Mouse (Mus musculus) limb, embryonic 15.5 days (tissue): ENCODE data around the gene Phpt1. TPM values are rescaled to one million over a fixed set of nuclear protein-coding genes. Genes with fewer than 3 reads are reported as not detected.

Source experiments
- ATAC-seq: fragments of 200-750 bp; cut with Nextera tagmentation; 2 replicates; pipeline ENCODE4 v1.8.0; 2017; ENCODE audit warnings: low read depth, moderate TSS enrichment; ENCODE audit not compliant: insufficient number of reproducible peaks, low FRiP score, low TSS enrichment
- H3K27ac ChIP-seq: fragments of 300-500 bp; sonication (generic); 2 replicates; pipeline ENCODE4 v1.5.1; 2015; ENCODE audit warnings: moderate library complexity, mild to moderate bottlenecking, inconsistent platforms
- H3K27me3 ChIP-seq: fragments of 300-500 bp; sonication (generic); 2 replicates; pipeline ENCODE4 v1.6.1; 2015; ENCODE audit warnings: inconsistent platforms
- H3K36me3 ChIP-seq: fragments of 300-500 bp; sonication (generic); 2 replicates; pipeline ENCODE4 v1.6.1; 2015; ENCODE audit warnings: inconsistent platforms
- H3K4me1 ChIP-seq: fragments of 300-500 bp; sonication (generic); 2 replicates; pipeline ENCODE4 v1.6.1; 2015; ENCODE audit warnings: inconsistent platforms
- H3K4me2 ChIP-seq: fragments of 300-500 bp; sonication (generic); 2 replicates; pipeline ENCODE4 v1.6.1; 2015; ENCODE audit warnings: mild to moderate bottlenecking, inconsistent platforms
- H3K4me3 ChIP-seq: fragments of 300-500 bp; sonication (generic); 2 replicates; pipeline ENCODE4 v1.5.1; 2015; ENCODE audit warnings: mild to moderate bottlenecking, inconsistent platforms
- H3K9ac ChIP-seq: fragments of 300-500 bp; sonication (generic); 2 replicates; pipeline ENCODE4 v1.6.1; 2015; ENCODE audit warnings: inconsistent platforms
- H3K9me3 ChIP-seq: fragments of 300-500 bp; sonication (generic); 2 replicates; pipeline ENCODE4 v1.6.1; 2016; ENCODE audit warnings: inconsistent platforms
- WGBS: fragments of 180-500 bp; shearing (Covaris S2); methylation state at CpG from one replicate; pipeline ENCODE4 v1.1.7; 2015; 5-methylcytosine and 5-hydroxymethylcytosine counted together
- polyA plus RNA-seq: library from polyadenylated mRNA; unstranded; fragments of >200 nt; fragmentation: Nextera tagmentation; extraction: Ambion mirVana; gene quantifications from 2 replicates; pipeline ENCODE4 v1.2.1, GENCODE M21; 2015

Phpt1 gene
- polyA plus RNA-seq: 129 and 139 TPM in 2 replicates

- H3K27ac ChIP-seq: peak within 1 kb of the TSS; percentile 95
- H3K4me1 ChIP-seq: peaks cover 59% of the 10 kb centered on the region
- H3K4me2 ChIP-seq: peak within 1 kb of the TSS; percentile 91
- H3K36me3 ChIP-seq: peaks cover 20% of the 10 kb centered on the region
- H3K4me3 ChIP-seq: peak within 1 kb of the TSS; percentile 60
- under 1% methylated on average over 41 of the region's 45 CpGs for WGBS
- peak within 1 kb of the TSS; percentile 51 for H3K9ac ChIP-seq
- H3K9me3 ChIP-seq: no peaks in the 10 kb centered on the region
- peak; percentile 97 for ATAC-seq
- peaks cover 38% of the 10 kb centered on the region for H3K27me3 ChIP-seq
Observed at GRCm38 (mm10) chr2:25574579-25575431, at the start of gene Phpt1, which contains the start of gene Mamdc4. Gene Phpt1 (minus strand): TSS chr2:25575224. Gene Mamdc4 (minus strand): TSS chr2:25574845.

GRCm38 (mm10) chr2:25621229-25622200 is 46.5 kb upstream of the Phpt1 start, which contains the start of gene Tmem141:
Gene Tmem141 (minus strand): TSS chr2:25622005.
- Histone ChIP-seq H3K4me2 (peak within 1 kb of the TSS; percentile 82), H3K36me3 (no peaks in the 10 kb centered on the region), H3K27me3 (peaks cover 26% of the 10 kb centered on the region), H3K4me3 (peak within 1 kb of the TSS; percentile 53), H3K27ac (peak within 1 kb of the TSS; percentile 85), H3K4me1 (peaks cover 20% of the 10 kb centered on the region), H3K9me3 (no peaks in the 10 kb centered on the region), H3K9ac (peak within 1 kb of the TSS; percentile 45; the same call in 1 of the 2 replicates)
- 4% methylated on average over 34 of the region's 34 CpGs for WGBS
- peak; percentile 84 for ATAC-seq

- peak overlapping the region; percentile 82 for H3K4me2 ChIP-seq
- H3K4me1 ChIP-seq: peaks cover 27% of the 10 kb centered on the region
- peak overlapping the region; percentile 85; the same call in 1 of the 2 replicates for H3K27ac ChIP-seq
- 75% methylated on average over 4 of the region's 4 CpGs for WGBS
- ATAC-seq: no peak
- peak overlapping the region; percentile 14; the same call in 1 of the 2 replicates for H3K9ac ChIP-seq
- peaks cover 33% of the 10 kb centered on the region for H3K27me3 ChIP-seq
- peak overlapping the region; percentile 53; the same call in 1 of the 2 replicates for H3K4me3 ChIP-seq
- no peaks in the 10 kb centered on the region for H3K36me3 ChIP-seq
- no peaks in the 10 kb centered on the region for H3K9me3 ChIP-seq
Observed at GRCm38 (mm10) chr2:25620852-25621228, 45.8 kb upstream of the Phpt1 start.

GRCm38 (mm10) chr2:25620386-25620785 is 45.4 kb upstream of the Phpt1 start:
- H3K4me2 ChIP-seq: no peak overlapping the region
- H3K9me3 ChIP-seq: no peaks in the 10 kb centered on the region
- H3K4me3 ChIP-seq: no peak overlapping the region
- no peak for ATAC-seq
- H3K27me3 ChIP-seq: peaks cover 38% of the 10 kb centered on the region
- no peaks in the 10 kb centered on the region for H3K36me3 ChIP-seq
- H3K4me1 ChIP-seq: peaks cover 29% of the 10 kb centered on the region
- no peak overlapping the region for H3K9ac ChIP-seq
- WGBS: 67% methylated on average over 6 of the region's 6 CpGs
- no peak overlapping the region for H3K27ac ChIP-seq

- 76% methylated on average over 3 of the region's 3 CpGs for WGBS
- Histone ChIP-seq H3K9ac (0 out of 2 replicates have a peak within 1 kb of the TSS, but pooled peaks have one; percentile 1), H3K4me2 (peak within 1 kb of the TSS; percentile 37; the same call in 1 of the 2 replicates), H3K9me3 (no peaks in the 10 kb centered on the region), H3K36me3 (no peaks in the 10 kb centered on the region), H3K4me3 (peak within 1 kb of the TSS; percentile 24; the same call in 1 of the 2 replicates), H3K27me3 (peaks cover 58% of the 10 kb centered on the region), H3K27ac (no peak within 1 kb of the TSS), H3K4me1 (peaks cover 29% of the 10 kb centered on the region)
- ATAC-seq: no peak
Observed at GRCm38 (mm10) chr2:25617578-25617977, 42.6 kb upstream of the Phpt1 start, which contains the start of gene Ccdc183. Gene Ccdc183 (minus strand): TSS chr2:25617678.

GRCm38 (mm10) chr2:25616398-25616797 is 41.4 kb upstream of the Phpt1 start:
- 19% methylated on average over 22 of the region's 22 CpGs for WGBS
- 0 out of 2 replicates have a peak overlapping the region, but pooled peaks have one; percentile 1 for H3K9ac ChIP-seq
- peak overlapping the region; percentile 24 for H3K4me3 ChIP-seq
- no peak; the same call in 1 of the 2 replicates for ATAC-seq
- H3K27ac ChIP-seq: no peak overlapping the region
- peak overlapping the region; percentile 37 for H3K4me2 ChIP-seq
- no peaks in the 10 kb centered on the region for H3K36me3 ChIP-seq
- H3K27me3 ChIP-seq: peaks cover 58% of the 10 kb centered on the region
- H3K4me1 ChIP-seq: peaks cover 24% of the 10 kb centered on the region
- H3K9me3 ChIP-seq: no peaks in the 10 kb centered on the region

GRCm38 (mm10) chr2:25608671-25609070 is 33.6 kb upstream of the Phpt1 start:
- Histone ChIP-seq H3K27me3 (peaks cover 4% of the 10 kb centered on the region; the same call in 1 of the 2 replicates), H3K36me3 (peaks cover 7% of the 10 kb centered on the region; the same call in 1 of the 2 replicates), H3K4me1 (peaks cover 18% of the 10 kb centered on the region), H3K4me2 (peak overlapping the region; percentile 61), H3K9me3 (no peaks in the 10 kb centered on the region), H3K4me3 (peak overlapping the region; percentile 95), H3K27ac (peak overlapping the region; percentile 97), H3K9ac (peak overlapping the region; percentile 98)
- ATAC-seq: peak; percentile 7; the same call in 1 of the 2 replicates
- 58% methylated on average over 10 of the region's 10 CpGs for WGBS

GRCm38 (mm10) chr2:25607761-25608622 is 33.0 kb upstream of the Phpt1 start, which contains the start of gene Rabl6:
Gene Rabl6 (minus strand): TSS chr2:25608521.
- H3K4me3 ChIP-seq: peak within 1 kb of the TSS; percentile 95
- H3K27me3 ChIP-seq: no peaks in the 10 kb centered on the region
- peak within 1 kb of the TSS; percentile 97 for H3K27ac ChIP-seq
- peak; percentile 85 for ATAC-seq
- peak within 1 kb of the TSS; percentile 98 for H3K9ac ChIP-seq
- H3K9me3 ChIP-seq: no peaks in the 10 kb centered on the region
- H3K36me3 ChIP-seq: peaks cover 7% of the 10 kb centered on the region; the same call in 1 of the 2 replicates
- WGBS: under 1% methylated on average over 80 of the region's 80 CpGs
- H3K4me1 ChIP-seq: peaks cover 18% of the 10 kb centered on the region
- H3K4me2 ChIP-seq: peak within 1 kb of the TSS; percentile 61

GRCm38 (mm10) chr2:25602526-25602925 is 27.5 kb upstream of the Phpt1 start:
- H3K9ac ChIP-seq: no peak overlapping the region
- peaks cover 12% of the 10 kb centered on the region for H3K4me1 ChIP-seq
- H3K9me3 ChIP-seq: no peaks in the 10 kb centered on the region
- H3K4me3 ChIP-seq: no peak overlapping the region
- H3K27ac ChIP-seq: no peak overlapping the region
- no peak overlapping the region for H3K4me2 ChIP-seq
- ATAC-seq: no peak
- H3K36me3 ChIP-seq: peaks cover 60% of the 10 kb centered on the region
- no peaks in the 10 kb centered on the region for H3K27me3 ChIP-seq
- 91% methylated on average over 5 of the region's 5 CpGs for WGBS

GRCm38 (mm10) chr2:25600037-25600436 is 25.0 kb upstream of the Phpt1 start:
- Histone ChIP-seq H3K4me2 (no peak overlapping the region), H3K27me3 (no peaks in the 10 kb centered on the region), H3K4me1 (no peaks in the 10 kb centered on the region), H3K27ac (no peak overlapping the region), H3K9me3 (no peaks in the 10 kb centered on the region), H3K4me3 (no peak overlapping the region), H3K36me3 (peaks cover 85% of the 10 kb centered on the region), H3K9ac (no peak overlapping the region)
- ATAC-seq: no peak
- 77% methylated on average over 2 of the region's 2 CpGs for WGBS
